Mouse (Mus musculus) gastrocnemius, adult 2 months (tissue): ENCODE results near the gene H2al1f. TPM values are rescaled to one million over a fixed set of nuclear protein-coding genes. Genes with fewer than 3 reads are reported as not detected.

ENCODE experiments used
- DNase-seq: peaks from one replicate; pipeline ENCODE4 v3.0.0; 2022
- H3K27ac ChIP-seq: fragments of 200-600 bp; 2 replicates; pipeline ENCODE4 v1.8.1; 2022; ENCODE audit warnings: mild to moderate bottlenecking
- H3K4me3 ChIP-seq: fragments of 200-600 bp; 2 replicates; pipeline ENCODE4 v1.8.1; 2022; ENCODE audit warnings: mild to moderate bottlenecking, moderate library complexity
- CTCF ChIP-seq: fragments of 200-600 bp; IDR thresholded peaks from 2 replicates; pipeline ENCODE4 v1.8.1; 2022; ENCODE audit warnings: antibody characterized with exemption, mild to moderate bottlenecking, moderate library complexity
- intact Hi-C: fragments of 180-260 bp; cut with DNase I; formaldehyde crosslinking; loops from one replicate; pipeline ENCODE4 v1.15.1; 2025
- total RNA-seq, 2 experiments: library from RNA; stranded (reverse); gene quantifications; 2 replicates each; pipeline ENCODE4 v1.2.3; 2021

The H2al1f gene
- total RNA-seq, 2 experiments from 2014 or later = not detected

DNA sequence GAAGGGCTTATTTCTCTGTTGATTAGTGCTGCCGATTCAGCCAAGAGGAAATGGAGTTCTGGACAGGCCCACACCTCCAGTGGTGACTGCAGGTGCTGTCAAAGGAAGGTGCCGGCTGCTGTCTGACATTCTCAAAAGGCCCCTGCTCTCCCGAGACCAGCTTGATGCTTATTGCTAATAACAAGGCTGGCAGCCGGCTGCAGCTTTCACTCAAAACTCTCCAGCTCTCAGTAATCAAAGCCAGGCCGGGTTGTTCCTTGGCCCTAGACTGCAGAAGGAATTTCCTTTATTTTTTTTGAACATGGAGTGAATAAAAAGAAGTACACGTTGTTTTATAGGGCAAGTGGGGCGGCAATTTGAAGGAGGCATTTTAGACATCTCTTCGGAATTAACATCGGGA is 30.8 kb downstream of the H2al1f start:
- TF ChIP-seq CTCF = no peak
- intact Hi-C loops = no loop called here
- Histone ChIP-seq H3K4me3 (no peak overlapping the region), H3K27ac (no peak overlapping the region; the same call in 1 of the 2 replicates)
- no peak for DNase-seq

DNA sequence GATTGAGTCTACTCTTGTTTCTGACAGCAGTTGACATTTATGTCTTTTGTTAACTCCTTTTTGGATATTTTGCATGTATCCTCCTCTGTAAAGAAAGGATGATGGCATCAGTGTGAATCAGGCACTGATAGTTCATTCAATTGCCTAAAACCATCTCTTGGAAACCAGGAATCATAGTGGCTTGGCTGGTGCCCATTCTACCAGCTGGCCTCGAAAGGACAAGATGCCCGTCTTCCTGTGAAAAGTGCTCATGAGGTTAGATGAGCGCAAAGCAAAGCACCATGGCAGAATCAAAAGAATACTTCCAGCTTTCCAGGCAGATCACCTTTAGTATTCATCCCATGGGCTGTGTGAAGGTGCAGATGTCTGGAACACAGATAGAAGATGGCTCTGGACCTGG is 31.8 kb downstream of the H2al1f start:
- DNase-seq = no peak
- TF ChIP-seq CTCF = no peak
- intact Hi-C loops = no loop called here
- Histone ChIP-seq H3K4me3 (no peak overlapping the region), H3K27ac (no peak overlapping the region)

DNA sequence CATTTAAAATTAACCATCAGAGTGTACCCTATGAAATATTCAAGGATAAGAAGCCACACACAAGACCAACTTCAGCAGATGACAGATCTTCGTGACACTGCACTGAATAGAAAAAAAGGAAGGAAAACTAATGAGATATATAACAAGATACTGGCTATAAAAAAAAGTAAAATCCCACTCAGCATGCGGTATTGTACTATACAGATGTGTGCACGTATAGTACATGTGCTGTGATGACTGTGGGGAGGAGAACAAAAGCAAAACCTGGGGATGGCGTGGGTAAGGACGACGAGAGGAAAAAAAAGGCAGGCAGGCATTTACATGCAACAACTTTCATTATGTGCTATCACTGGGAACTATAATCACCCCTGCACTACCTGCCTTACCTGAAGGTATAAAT is 45.9 kb downstream of the H2al1f start:
- Histone ChIP-seq H3K4me3 (no peak overlapping the region), H3K27ac (no peak overlapping the region)
- TF ChIP-seq CTCF = no peak
- no peak for DNase-seq
- intact Hi-C loops = no loop called here

DNA sequence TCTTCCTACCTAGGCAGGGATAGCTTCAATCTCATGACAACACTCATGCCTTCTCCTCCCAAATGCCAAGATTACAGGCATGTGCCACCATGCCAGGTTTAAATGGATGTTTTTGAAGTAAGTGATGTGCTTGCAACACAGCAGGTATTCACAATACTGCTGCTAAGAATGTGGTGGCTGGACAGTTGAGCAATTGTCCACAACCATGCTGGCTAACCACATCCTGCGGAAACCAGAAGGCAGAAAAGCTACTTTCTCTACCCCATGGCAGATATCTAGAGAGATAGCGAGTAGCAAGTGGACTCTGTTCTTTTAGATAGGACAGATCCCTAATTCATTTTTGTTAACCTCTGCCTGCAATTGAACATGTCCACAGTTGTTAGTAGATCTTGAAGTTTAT is 46.3 kb downstream of the H2al1f start:
- intact Hi-C loops = no loop called here
- DNase-seq = no peak
- H3K4me3 ChIP-seq = no peak overlapping the region
- no peak overlapping the region for H3K27ac ChIP-seq
- no peak for TF ChIP-seq CTCF

DNA sequence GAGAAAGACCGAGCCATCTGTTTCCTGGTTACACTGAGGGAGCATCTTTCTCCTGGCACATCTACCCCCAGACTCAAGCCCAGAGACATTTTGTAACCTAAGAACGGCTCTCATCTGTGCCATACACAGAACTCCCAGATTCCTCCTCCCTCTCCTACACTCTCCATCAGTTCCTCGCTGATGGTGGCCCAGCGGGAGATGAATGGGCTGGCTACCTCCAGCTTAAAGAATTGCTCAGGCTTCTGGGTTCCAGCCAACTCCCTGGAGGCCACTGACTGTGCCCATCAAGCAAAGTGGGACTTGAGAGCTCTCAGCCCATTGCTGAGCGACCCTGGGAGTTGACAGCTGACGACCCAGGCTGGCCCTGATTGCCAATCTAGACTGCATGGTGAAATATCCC is 48.9 kb downstream of the H2al1f start:
- no peak for TF ChIP-seq CTCF
- no peak overlapping the region for H3K4me3 ChIP-seq
- intact Hi-C loops = no loop called here
- no peak overlapping the region for H3K27ac ChIP-seq
- DNase-seq = no peak

Other genes with a start within 250 kb of the H2al1f start
- not detected for gene H2al1a, start 15.9 kb upstream of the H2al1f start, total RNA-seq
- not detected for gene H2al1b, start 12.7 kb upstream of the H2al1f start, total RNA-seq
- gene H2al1c, start 9.5 kb upstream of the H2al1f start, total RNA-seq = not detected
- gene H2al1d, start 6.3 kb upstream of the H2al1f start, total RNA-seq = not detected
- not detected for gene H2al1e, start 3.2 kb upstream of the H2al1f start, total RNA-seq
- not detected for gene H2al1g, start 3.1 kb downstream of the H2al1f start, total RNA-seq
- gene H2al1h, start 6.3 kb downstream of the H2al1f start, total RNA-seq = not detected
- gene H2al1i, start 9.5 kb downstream of the H2al1f start, total RNA-seq = not detected
- not detected for gene H2al1j, start 12.7 kb downstream of the H2al1f start, total RNA-seq